Mouse (Mus musculus) kidney, adult 2 months (tissue): ENCODE results near the gene Itgb7. TPM values are rescaled to one million over a fixed set of nuclear protein-coding genes. Genes with fewer than 3 reads are reported as not detected.

Experiments
- DNase-seq: peaks from one replicate; pipeline ENCODE4 v3.0.0; 2021
- H3K27ac ChIP-seq: fragments of 200-500 bp; 2 replicates; pipeline ENCODE4 v1.5.1; 2012; ENCODE audit warnings: low read depth, low read length, control low read depth, inconsistent platforms; ENCODE audit not compliant: insufficient read depth
- H3K27me3 ChIP-seq: fragments of 200-500 bp; replicated peaks from 2 replicates; pipeline ENCODE4 v1.6.1; 2012; ENCODE audit warnings: mild to moderate bottlenecking, moderate library complexity, low read length, inconsistent platforms; ENCODE audit not compliant: control insufficient read depth, insufficient read depth
- H3K36me3 ChIP-seq: fragments of 200-500 bp; 2 replicates; pipeline ENCODE4 v1.6.1; 2012; ENCODE audit warnings: mild to moderate bottlenecking, moderate library complexity, low read length, inconsistent platforms; ENCODE audit not compliant: control insufficient read depth, insufficient read depth
- H3K4me1 ChIP-seq: fragments of 200-500 bp; 2 replicates; pipeline ENCODE4 v1.6.1; 2011; ENCODE audit warnings: low read length; ENCODE audit not compliant: control insufficient read depth, insufficient read depth
- H3K4me3 ChIP-seq: fragments of 200-500 bp; 2 replicates; pipeline ENCODE4 v1.5.1; 2011; ENCODE audit warnings: mild to moderate bottlenecking, low read depth, low read length, control low read depth; ENCODE audit not compliant: insufficient read depth
- CTCF ChIP-seq: fragments of 200-500 bp; conservative IDR thresholded peaks from 2 replicates; pipeline ENCODE4 v1.5.1; 2011; ENCODE audit warnings: low read depth, mild to moderate bottlenecking, control low read depth, low read length, moderate library complexity, mixed read lengths; ENCODE audit not compliant: insufficient read depth, insufficient read length
- POLR2A ChIP-seq: fragments of 200-500 bp; IDR thresholded peaks from one replicate; pipeline ENCODE4 v1.6.1; 2011; ENCODE audit warnings: low read depth, low read length, control low read depth
- WGBS: fragments of 180-500 bp; shearing (Covaris S2); methylation state at CpG from one replicate; pipeline ENCODE4 v1.1.7; 2018; 5-methylcytosine and 5-hydroxymethylcytosine counted together
- polyA plus RNA-seq: library from polyadenylated mRNA; depleted of rRNA; stranded (reverse); fragments of >200 nt; gene quantifications from 2 replicates; pipeline ENCODE4 v1.2.3, GENCODE M21; 2012; rRNA removed

The Itgb7 gene
- polyA plus RNA-seq, 1 experiment, result 11.1 TPM

DNA sequence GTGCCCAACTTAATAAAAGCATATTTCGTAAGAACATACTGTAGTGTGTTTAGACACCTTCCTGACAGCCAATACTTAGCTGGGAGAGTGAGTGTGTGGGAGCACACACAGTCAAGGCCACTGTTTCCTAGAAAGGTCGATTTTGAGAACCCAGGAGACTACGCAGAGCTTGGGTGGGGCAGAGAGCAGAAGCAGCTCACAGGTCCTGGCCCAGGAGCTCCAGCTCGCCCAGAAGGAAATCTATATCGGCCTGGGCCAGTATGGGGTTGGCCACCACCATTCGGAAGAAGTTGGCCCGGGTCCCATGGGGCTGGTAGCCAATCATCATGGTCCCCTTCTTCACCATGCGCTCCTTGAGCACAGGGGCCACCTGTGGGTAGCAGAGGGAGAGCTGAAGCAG lies 54.3 kb downstream of the Itgb7 start:
- DNase-seq, result no peak
- Histone ChIP-seq H3K4me3 (no peak overlapping the region), H3K27ac (no peak overlapping the region), H3K4me1 (peaks cover 9% of the 10 kb centered on the region; the same call in 1 of the 2 replicates), H3K36me3 (no peaks in the 10 kb centered on the region), H3K27me3 (no peaks in the 10 kb centered on the region)
- no peak for TF ChIP-seq POLR2A
- TF ChIP-seq CTCF, result no peak
- 81% methylated on average over 8 of the region's 8 CpGs for WGBS

GRCm38 (mm10) chr15:102176571-102177316 lies 55.0 kb downstream of the Itgb7 start:
- Histone ChIP-seq H3K4me1 (peaks cover 9% of the 10 kb centered on the region; the same call in 1 of the 2 replicates), H3K27me3 (no peaks in the 10 kb centered on the region), H3K36me3 (no peaks in the 10 kb centered on the region), H3K4me3 (no peak overlapping the region), H3K27ac (no peak overlapping the region)
- DNase-seq, result peak; percentile 61
- no peak for TF ChIP-seq CTCF
- WGBS, result 64% methylated on average over 7 of the region's 7 CpGs

- TF ChIP-seq POLR2A (no peak), CTCF (no peak)
- H3K36me3 ChIP-seq, result no peaks in the 10 kb centered on the region
- 80% methylated on average over 16 of the region's 16 CpGs for WGBS
- no peak overlapping the region for H3K4me3 ChIP-seq
- peaks cover 9% of the 10 kb centered on the region; the same call in 1 of the 2 replicates for H3K4me1 ChIP-seq
- no peaks in the 10 kb centered on the region for H3K27me3 ChIP-seq
- H3K27ac ChIP-seq, result no peak overlapping the region
- no peak for DNase-seq
Observed at GRCm38 (mm10) chr15:102175736-102176319, 55.9 kb downstream of the Itgb7 start.

DNA sequence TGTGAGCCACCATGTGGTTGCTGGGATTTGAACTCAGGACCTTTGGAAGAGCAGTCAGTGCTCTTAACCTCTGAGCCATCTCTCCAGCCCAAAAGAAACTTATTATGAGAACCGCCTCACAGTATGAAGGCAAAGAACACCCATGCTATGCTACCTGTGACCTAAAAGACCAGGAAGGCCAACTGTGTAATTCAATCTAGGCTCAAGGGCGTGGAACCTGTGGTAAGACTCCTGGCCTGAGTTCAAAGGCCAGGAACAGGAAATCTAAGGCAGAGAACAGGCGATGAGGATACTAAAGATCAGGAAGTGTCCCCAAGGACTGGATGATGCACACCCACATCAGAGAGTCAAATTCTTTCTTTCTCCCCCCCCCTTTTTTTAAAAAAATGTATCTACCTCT lies 58.2 kb downstream of the Itgb7 start:
- no peak for DNase-seq
- no peaks in the 10 kb centered on the region for H3K27me3 ChIP-seq
- no peak overlapping the region for H3K4me3 ChIP-seq
- H3K36me3 ChIP-seq, result no peaks in the 10 kb centered on the region
- no peak for TF ChIP-seq CTCF
- no peak for TF ChIP-seq POLR2A
- H3K4me1 ChIP-seq, result peaks cover 2% of the 10 kb centered on the region; the same call in 1 of the 2 replicates
- 74% methylated on average over 3 of the region's 3 CpGs for WGBS
- no peak overlapping the region for H3K27ac ChIP-seq

GRCm38 (mm10) chr15:102169064-102169463 lies 62.7 kb downstream of the Itgb7 start:
- Histone ChIP-seq H3K4me1 (no peaks in the 10 kb centered on the region), H3K4me3 (no peak overlapping the region), H3K36me3 (no peaks in the 10 kb centered on the region), H3K27me3 (no peaks in the 10 kb centered on the region), H3K27ac (no peak overlapping the region)
- TF ChIP-seq POLR2A, result no peak
- TF ChIP-seq CTCF, result no peak
- WGBS, result 48% methylated on average over 2 of the region's 2 CpGs
- no peak for DNase-seq

DNA sequence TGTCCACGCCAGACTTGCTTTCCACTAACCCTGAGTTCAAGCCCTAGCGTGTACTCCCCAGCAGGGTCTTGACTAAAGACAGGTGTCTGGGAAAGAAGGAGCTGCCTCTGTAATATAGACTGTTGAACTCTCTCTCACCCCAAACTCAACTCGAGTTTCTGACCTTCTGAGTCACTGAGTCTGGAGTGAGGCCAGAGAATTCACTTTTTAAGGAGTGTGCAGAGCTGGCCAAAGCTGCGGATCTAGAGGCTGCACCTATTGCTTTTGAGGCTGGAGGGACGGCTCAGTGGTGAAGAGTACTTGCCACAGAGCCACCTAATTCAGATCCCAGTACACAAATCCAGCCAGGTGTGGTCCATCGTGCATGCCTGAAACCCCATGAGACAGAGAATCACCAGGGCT lies 64.1 kb downstream of the Itgb7 start:
- WGBS, result 30% methylated on average over 6 of the region's 6 CpGs
- TF ChIP-seq POLR2A (no peak), CTCF (no peak)
- no peak overlapping the region for H3K27ac ChIP-seq
- no peak overlapping the region for H3K4me3 ChIP-seq
- H3K4me1 ChIP-seq, result no peaks in the 10 kb centered on the region
- no peaks in the 10 kb centered on the region for H3K27me3 ChIP-seq
- no peaks in the 10 kb centered on the region for H3K36me3 ChIP-seq
- DNase-seq, result no peak

Other genes starting within 250 kb of the Itgb7 start
- 82.8 and 88.0 TPM in 2 replicates for gene Krt8, start 227.5 kb downstream of the Itgb7 start, polyA plus RNA-seq
- 20.7 and 25.0 TPM in 2 replicates for gene Krt18, start 203.8 kb downstream of the Itgb7 start, polyA plus RNA-seq
- 92.1 and 124 TPM in 2 replicates for gene Eif4b, start 158.2 kb downstream of the Itgb7 start, polyA plus RNA-seq
- gene Tns2, start 131.5 kb downstream of the Itgb7 start, polyA plus RNA-seq, result 124 and 143 TPM in 2 replicates
- 29.7 and 30.1 TPM in 2 replicates for gene Spryd3, start 95.7 kb downstream of the Itgb7 start, polyA plus RNA-seq
- 18.5 and 26.8 TPM in 2 replicates for gene Igfbp6, start 87.6 kb downstream of the Itgb7 start, polyA plus RNA-seq
- gene Soat2, start 81.4 kb downstream of the Itgb7 start, polyA plus RNA-seq, result 1.1 and 1.2 TPM in 2 replicates
- 29.1 and 30.3 TPM in 2 replicates for gene Zfp740, start 28.7 kb downstream of the Itgb7 start, polyA plus RNA-seq
- gene Csad, start 27.2 kb downstream of the Itgb7 start, polyA plus RNA-seq, result 216 and 255 TPM in 2 replicates
- gene Rarg, start 25.6 kb upstream of the Itgb7 start, polyA plus RNA-seq, result 21.2 and 25.6 TPM in 2 replicates
- 0.41 TPM in 2 replicates for gene Gm9918, start 38.6 kb upstream of the Itgb7 start, polyA plus RNA-seq
- gene Mfsd5, start 47.5 kb upstream of the Itgb7 start, polyA plus RNA-seq, result 66.5 and 72.1 TPM in 2 replicates
- 0.45 and 0.53 TPM in 2 replicates for gene Espl1, start 64.3 kb upstream of the Itgb7 start, polyA plus RNA-seq
- 141 and 206 TPM in 2 replicates for gene Pfdn5, start 94.2 kb upstream of the Itgb7 start, polyA plus RNA-seq
- gene Myg1, start 99.8 kb upstream of the Itgb7 start, polyA plus RNA-seq, result 70.0 and 72.6 TPM in 2 replicates
- 31.1 and 38.1 TPM in 2 replicates for gene Aaas, start 118.8 kb upstream of the Itgb7 start, polyA plus RNA-seq
- 0.05 and 0.06 TPM in 2 replicates for gene Sp7, start 135.2 kb upstream of the Itgb7 start, polyA plus RNA-seq
- 15.7 and 17.6 TPM in 2 replicates for gene Sp1, start 174.2 kb upstream of the Itgb7 start, polyA plus RNA-seq
- gene Amhr2, start 213.4 kb upstream of the Itgb7 start, polyA plus RNA-seq, result 0.67 and 1.4 TPM in 2 replicates
- 181 and 204 TPM in 2 replicates for gene Prr13, start 227.1 kb upstream of the Itgb7 start, polyA plus RNA-seq
- 572 and 616 TPM in 2 replicates for gene Pcbp2, start 238.6 kb upstream of the Itgb7 start, polyA plus RNA-seq